In the genomic region with DNA sequence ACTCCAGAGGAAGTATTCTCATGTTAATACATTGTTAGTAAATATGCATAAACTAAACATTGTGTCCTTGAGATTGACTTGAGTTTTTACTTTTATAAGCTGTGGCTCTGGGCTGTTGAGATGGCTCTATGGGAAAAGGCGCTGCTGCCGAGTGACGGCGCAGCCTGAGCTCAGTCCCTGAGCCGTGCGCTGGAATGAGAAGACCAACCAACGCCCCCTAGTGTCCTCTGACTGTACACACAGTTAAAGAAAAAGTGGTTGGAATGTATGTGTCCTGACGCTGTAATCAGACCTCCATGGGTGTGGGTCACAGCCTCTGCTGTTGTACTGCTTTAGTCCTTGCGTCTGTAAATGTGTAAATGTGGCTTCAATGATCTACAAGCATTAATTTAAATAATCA, we compare ENCODE assay signal across 12 mouse cellular contexts. TPM values are rescaled to one million over a fixed set of nuclear protein-coding genes. Genes with fewer than 3 reads are reported as not detected.
DNase-seq lines count a peak whose midpoint lies in the region; ATAC-seq and TF ChIP-seq lines count a peak whose summit lies in the region.
"Had no signal": no experiment of that assay in that cellular context is flagged by ENCODE, and none has a peak within 500 bp of the region (broad histone marks: within the 10 kb centered on the region; RNA-seq: fewer than 3 reads in every experiment).

No protein-coding gene starts in this region.

- WGBS in kidney, postnatal 0 days = 68% methylated on average over 9 of the region's 9 CpGs

- no peak for DNase-seq in kidney, postnatal 0 days (ENCODE audit: low spot score)
- DNase-seq in kidney, postnatal 10 days = no peak
- DNase-seq in ES-CJ7 (ENCODE audit: low read depth, low spot score) (peak; percentile 88), adipocyte (ENCODE audit: low spot score) (no peak)
- peak; percentile 54 for DNase-seq in c-Kit-negative CD71-positive TER-119-positive erythroid progenitor cells, embryonic 14.5 days (ENCODE audit: low read depth, low spot score)
- no peak for DNase-seq in layer of hippocampus, postnatal 14 days (ENCODE audit: low spot score in 2 of 2)
- DNase-seq in left cerebral cortex, postnatal 4 days = no peak
- DNase-seq: cerebellum, adult 2 months; kidney, adult 11 months had no signal

- no peak overlapping the region for H3K27ac ChIP-seq in kidney, postnatal 0 days
- H3K27ac ChIP-seq: heart, embryonic 10.5 days had no signal

- H3K36me3 ChIP-seq in kidney, postnatal 0 days (ENCODE audit: insufficient read depth, low read length) = no peaks in the 10 kb centered on the region

- peak; percentile 27; the same call in 1 of the 2 replicates for TF ChIP-seq CTCF in kidney, postnatal 0 days (IDR thresholded peaks at IDR 0.05; ENCODE audit: low read depth)

- no peak overlapping the region for H3K9ac ChIP-seq in kidney, postnatal 0 days (ENCODE audit: low read depth, low read length)

- no peaks in the 10 kb centered on the region for H3K4me1 ChIP-seq in kidney, postnatal 0 days (replicated peaks; ENCODE audit: insufficient read depth, low read length)

- no peaks in the 10 kb centered on the region for H3K9me3 ChIP-seq in kidney, postnatal 0 days (replicated peaks; ENCODE audit: low read length)
- H3K9me3 ChIP-seq: heart, embryonic 10.5 days had no signal

- no peak overlapping the region for H3K4me2 ChIP-seq in kidney, postnatal 0 days (ENCODE audit: low read length)

- H3K4me3 ChIP-seq in kidney, postnatal 0 days (replicated peaks; ENCODE audit: low read depth, low read length) = no peak overlapping the region
- H3K4me3 ChIP-seq: erythroblast, embryonic 14.5 days; heart, embryonic 10.5 days had no signal

- intact Hi-C loops in left cerebral cortex, postnatal 4 days (cut with DNase I) = no loop called here

- no peaks in the 10 kb centered on the region for H3K27me3 ChIP-seq in kidney, postnatal 0 days (ENCODE audit: insufficient read depth, low read length)

- ATAC-seq in kidney, postnatal 0 days (replicated peaks; ENCODE audit: low FRiP score, low read depth) = no peak
- peak; percentile 36; the same call in 1 of the 2 replicates for ATAC-seq in megakaryocyte, adult 5-6 weeks (ENCODE audit: poor library complexity, severe bottlenecking)

RNA-seq across cellular contexts. Expression of gene Cdk8, which starts 29.0 kb away (rescaled TPM):
- 18.1 and 18.6 TPM in 2 replicates for polyA plus RNA-seq in kidney, postnatal 0 days (2015; fragmentation: Nextera tagmentation; extraction: Ambion mirVana)
- total RNA-seq in megakaryocyte, adult 5-6 weeks (2015) = 25.3 and 31.1 TPM in 2 replicates
- total RNA-seq in megakaryocyte, adult 5-6 weeks (2017) = 23.3 and 24.0 TPM in 2 replicates
- total RNA-seq in layer of hippocampus, postnatal 14 days (2021) = 10 to 100 TPM; 42.0 to 47.0 TPM
- total RNA-seq in left cerebral cortex, postnatal 4 days (2021) = 10 to 100 TPM; 56.0 to 57.1 TPM

RNA-seq across cellular contexts. Expression of gene Rnf6, which starts 38.6 kb away (rescaled TPM):
- polyA plus RNA-seq in kidney, postnatal 0 days (2015; fragmentation: Nextera tagmentation; extraction: Ambion mirVana) = 54.6 and 63.2 TPM in 2 replicates
- total RNA-seq in megakaryocyte, adult 5-6 weeks (2015) = 23.3 and 24.6 TPM in 2 replicates
- 43.2 and 46.4 TPM in 2 replicates for total RNA-seq in megakaryocyte, adult 5-6 weeks (2017)
- total RNA-seq in layer of hippocampus, postnatal 14 days (2021) = 10 to 100 TPM; 52.8 to 52.9 TPM
- 10 to 100 TPM; 22.8 to 24.1 TPM for total RNA-seq in left cerebral cortex, postnatal 4 days (2021)

Comparison
In these comparisons a context has a peak if more than half of its experiments do, and no peak if none do; other contexts are left out.
1. DNase-seq: peak in ES-CJ7 (single experiment) and c-Kit-negative CD71-positive TER-119-positive erythroid progenitor cells, embryonic 14.5 days (single experiment); none in kidney, postnatal 0 days (single experiment), kidney, postnatal 10 days (single experiment), layer of hippocampus, postnatal 14 days (0 of 2), adipocyte (single experiment) and left cerebral cortex, postnatal 4 days (single experiment).